Mouse (Mus musculus): ENCODE data around the gene Jakmip3.

The Jakmip3 gene

GRCm38 (mm10) chr7:138947741-138948140 lies 7.2 kb downstream of the Jakmip3 start:
- no peak for DNase-seq (ENCODE audit: low spot score in 2 of 2)

GRCm38 (mm10) chr7:138948309-138948708 lies 7.8 kb downstream of the Jakmip3 start:
- DNase-seq (ENCODE audit: low spot score in 2 of 2), result no peak

DNA sequence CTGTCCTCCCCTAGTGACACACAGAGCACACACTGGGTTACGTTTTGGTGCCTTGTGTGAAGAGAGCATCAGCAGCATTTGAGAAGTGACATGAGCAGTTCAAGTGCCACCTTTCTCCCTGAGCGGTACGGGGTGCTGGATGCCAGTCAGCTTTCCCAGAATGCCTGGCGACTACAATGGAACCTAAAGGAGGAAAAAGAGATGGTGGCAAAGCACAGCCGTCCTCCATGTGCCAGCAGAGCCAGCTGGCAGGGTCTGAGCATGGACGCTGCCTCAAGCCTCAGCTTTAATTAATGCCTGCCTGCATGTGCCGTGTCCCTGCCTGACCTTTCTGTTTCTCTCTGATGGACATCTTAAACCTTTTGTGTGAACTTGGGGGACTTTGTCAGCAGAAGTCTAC lies 15.3 kb downstream of the Jakmip3 start:
- no peak for DNase-seq (ENCODE audit: low spot score in 2 of 2)

GRCm38 (mm10) chr7:138957106-138957505 lies 16.6 kb downstream of the Jakmip3 start:
- no peak for DNase-seq (ENCODE audit: low spot score in 2 of 2)

DNA sequence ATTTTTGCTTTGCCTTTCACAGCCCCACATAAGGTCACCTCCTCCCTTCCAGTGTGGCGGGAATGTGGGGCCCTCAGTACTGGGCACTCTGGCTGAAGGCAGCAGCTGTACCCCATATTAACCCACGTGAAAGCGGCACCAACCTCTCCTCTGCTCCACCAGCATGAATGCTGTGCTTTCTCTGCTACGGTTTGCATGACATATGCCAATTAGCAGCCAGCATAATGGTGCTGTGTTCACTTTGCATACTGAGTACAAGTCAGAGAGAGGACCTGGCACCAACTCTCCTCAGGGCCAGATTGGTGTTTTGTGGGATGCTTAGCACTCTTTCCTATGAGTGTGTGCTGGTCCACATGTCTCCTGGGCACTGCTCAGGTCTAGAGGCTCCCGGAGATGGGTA lies 19.2 kb downstream of the Jakmip3 start:
- no peak for DNase-seq (ENCODE audit: low spot score in 2 of 2)

GRCm38 (mm10) chr7:138963756-138964155 lies 23.2 kb downstream of the Jakmip3 start:
- DNase-seq (ENCODE audit: low spot score in 2 of 2), result no peak

- DNase-seq (ENCODE audit: low spot score in 2 of 2), result no peak
Measured at GRCm38 (mm10) chr7:138968010-138968620, 27.6 kb downstream of the Jakmip3 start.

GRCm38 (mm10) chr7:138977510-138977909 lies 37.0 kb downstream of the Jakmip3 start:
- DNase-seq (ENCODE audit: low spot score in 2 of 2), result no peak

GRCm38 (mm10) chr7:138984576-138984975 lies 44.0 kb downstream of the Jakmip3 start:
- no peak for DNase-seq (ENCODE audit: low spot score in 2 of 2)

- DNase-seq (ENCODE audit: low spot score in 2 of 2), result no peak
Measured at GRCm38 (mm10) chr7:138989156-138989555, 48.6 kb downstream of the Jakmip3 start.

DNA sequence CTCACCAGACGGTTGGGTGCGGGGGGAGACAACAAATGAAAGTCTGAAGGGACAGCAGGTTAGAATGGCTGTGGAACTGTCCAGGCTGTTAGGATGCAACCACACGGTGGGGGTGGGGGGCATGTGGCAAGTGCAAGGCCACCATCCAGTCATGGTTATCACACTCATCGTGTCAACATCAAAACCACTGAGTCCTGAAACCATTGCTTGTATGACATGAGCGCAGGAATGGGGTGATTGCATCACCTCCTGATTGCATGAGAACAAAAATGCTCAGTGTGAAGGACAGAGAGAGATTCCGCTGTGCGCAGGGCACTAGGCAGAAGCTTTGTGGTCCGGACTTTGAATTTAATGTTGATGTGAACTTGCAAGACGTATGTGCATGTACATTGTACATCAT lies 62.2 kb downstream of the Jakmip3 start:
- DNase-seq (ENCODE audit: low spot score in 2 of 2), result no peak

- no peak for DNase-seq (ENCODE audit: low spot score in 2 of 2)
Measured at GRCm38 (mm10) chr7:139003250-139003649, 62.7 kb downstream of the Jakmip3 start.

DNA sequence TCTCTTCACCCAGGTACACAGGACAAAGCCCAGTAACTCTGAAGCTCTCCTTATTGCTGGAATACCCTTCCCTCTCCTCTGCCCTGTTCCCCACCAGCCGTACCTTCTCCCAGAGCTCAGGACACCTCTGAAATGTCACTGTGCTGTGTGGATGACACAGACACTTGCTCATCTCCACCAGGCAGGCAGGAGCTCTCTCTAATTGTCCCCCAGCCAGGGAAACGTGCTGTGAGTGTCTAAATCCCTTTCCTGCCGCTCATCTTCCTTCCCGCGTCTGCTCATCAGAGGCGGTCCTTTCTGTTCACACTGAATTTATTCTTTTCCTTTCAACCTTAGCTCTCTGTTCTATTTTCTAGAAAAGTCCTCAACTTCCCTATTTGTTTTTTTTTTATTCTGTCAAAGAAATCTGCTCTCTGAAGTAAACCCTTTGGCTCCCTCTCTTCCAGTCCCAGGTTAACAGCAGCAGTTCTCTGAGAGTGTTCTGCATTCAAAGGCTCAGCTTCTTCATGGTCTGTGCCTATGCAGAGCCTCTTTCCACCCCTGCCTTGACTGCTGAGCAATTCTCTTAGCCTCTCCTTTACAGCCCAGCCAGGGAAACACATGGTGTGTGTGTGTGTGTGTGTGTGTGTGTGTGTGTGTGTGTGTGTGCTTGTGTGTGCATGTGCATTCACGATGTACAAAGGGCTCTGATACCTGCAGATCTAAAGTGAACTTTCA lies 69.4 kb downstream of the Jakmip3 start:
- DNase-seq (ENCODE audit: low spot score in 2 of 2), result no peak

DNA sequence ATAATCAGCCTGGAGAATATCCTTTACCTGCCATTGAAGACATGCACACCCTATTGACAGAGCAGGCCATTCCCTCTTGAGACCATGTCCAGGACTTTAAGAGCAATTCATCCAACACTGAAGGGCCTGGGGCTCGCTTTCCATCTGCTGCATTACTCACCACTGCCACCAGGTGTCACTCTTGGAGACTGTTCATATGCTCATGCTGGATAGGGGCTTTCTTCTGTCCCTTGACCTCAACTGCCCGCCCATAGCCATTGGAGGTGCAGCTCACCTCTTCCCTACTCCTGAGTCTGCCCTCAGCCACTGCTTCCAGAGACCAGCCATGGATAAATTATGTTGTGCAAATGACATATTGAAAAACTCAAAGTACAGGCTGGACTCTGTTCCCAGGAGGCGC lies 70.5 kb downstream of the Jakmip3 start:
- peak; percentile 7 to 18 for DNase-seq (ENCODE audit: low spot score in 2 of 2)

GRCm38 (mm10) chr7:139011586-139011985 lies 71.1 kb downstream of the Jakmip3 start:
- no peak for DNase-seq (ENCODE audit: low spot score in 2 of 2)

GRCm38 (mm10) chr7:139012767-139013369 lies 72.3 kb downstream of the Jakmip3 start:
- DNase-seq (ENCODE audit: low spot score in 2 of 2), result no peak

- DNase-seq (ENCODE audit: low spot score in 2 of 2), result no peak
Measured at GRCm38 (mm10) chr7:139015143-139015542, 74.6 kb downstream of the Jakmip3 start.

DNA sequence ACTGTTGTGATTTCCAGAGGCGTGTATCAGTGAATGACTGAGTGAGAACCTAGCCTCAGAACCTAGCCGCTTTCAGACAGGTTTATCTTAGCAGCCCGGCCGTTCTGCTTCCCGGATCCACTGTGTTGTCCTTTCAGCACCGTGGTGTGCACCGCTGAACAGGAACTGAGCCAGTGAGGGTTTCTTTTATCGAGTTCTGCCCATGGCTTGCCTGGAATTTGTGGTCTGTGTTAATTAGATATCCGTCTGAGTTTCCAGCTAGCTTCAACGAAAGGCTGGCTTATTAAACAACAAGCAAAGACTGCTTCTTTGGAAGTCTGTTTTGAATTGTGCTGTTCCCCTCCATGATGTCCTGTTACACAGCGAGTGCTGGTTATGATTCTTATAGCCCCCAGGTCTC lies 75.8 kb downstream of the Jakmip3 start:
- DNase-seq (ENCODE audit: low spot score in 2 of 2), result no peak

DNA sequence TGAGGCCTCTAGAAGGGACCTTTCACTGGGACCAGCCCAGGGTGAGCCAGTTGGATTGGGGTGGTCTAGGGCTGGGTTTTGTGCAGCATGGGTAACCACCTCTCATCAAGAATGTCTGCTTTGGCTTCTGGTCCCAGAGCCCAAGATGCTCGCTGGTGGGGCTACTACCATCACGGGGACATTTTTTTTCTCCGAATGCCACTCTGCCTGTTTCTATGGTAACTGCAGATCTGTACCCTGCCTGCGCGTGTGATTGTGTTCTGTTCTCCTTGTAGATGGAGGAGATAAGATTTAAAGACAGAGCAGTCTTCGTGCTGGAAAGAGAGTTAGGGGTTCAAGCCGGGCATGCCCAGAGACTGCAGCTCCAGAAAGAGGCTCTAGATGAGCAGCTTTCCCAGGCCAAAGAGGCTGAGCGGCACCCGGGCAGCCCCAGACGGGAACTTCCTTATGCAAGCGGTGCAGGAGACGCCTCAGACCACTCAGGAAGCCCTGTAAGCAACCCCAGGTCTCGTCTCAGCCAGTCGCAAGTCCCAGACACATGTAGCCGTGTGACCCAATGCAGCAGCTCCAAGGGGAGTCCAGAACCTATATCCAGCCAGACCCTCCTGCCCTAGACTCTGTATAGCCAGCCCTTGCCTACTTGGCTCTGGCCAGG lies 76.8 kb downstream of the Jakmip3 start:
- no peak for DNase-seq (ENCODE audit: low spot score in 2 of 2)

GRCm38 (mm10) chr7:139020884-139021283 lies 80.4 kb downstream of the Jakmip3 start:
- peak in 1 of 2 experiments; percentile 3 for DNase-seq (ENCODE audit: low spot score in 2 of 2)

- DNase-seq (ENCODE audit: low spot score in 2 of 2), result no peak
Measured at GRCm38 (mm10) chr7:139021326-139021725, 80.8 kb downstream of the Jakmip3 start.

- no peak for DNase-seq (ENCODE audit: low spot score in 2 of 2)
Measured at GRCm38 (mm10) chr7:139027136-139027535, 86.6 kb downstream of the Jakmip3 start.

- DNase-seq (ENCODE audit: low spot score in 2 of 2), result no peak
Measured at GRCm38 (mm10) chr7:139031215-139031614, 90.7 kb downstream of the Jakmip3 start.

All from natural killer cell, adult 2 months (primary cell).